Mouse (Mus musculus) testis, postnatal 10 days (tissue): ENCODE results near the gene Cacna2d1.

Experiments used
- DNase-seq: peaks from one replicate; pipeline ENCODE4 v3.0.0; 2021; ENCODE audit warnings: low spot score

Gene Cacna2d1

GRCm38 (mm10) chr5:16418504-16418903, 484.0 kb downstream of the Cacna2d1 start:
- no peak for DNase-seq
